Mouse (Mus musculus) midbrain, embryonic 13.5 days (tissue): ENCODE results near the gene Gli2. TPM values are rescaled to one million over a fixed set of nuclear protein-coding genes. Genes with fewer than 3 reads are reported as not detected.

Experiments used
- ATAC-seq: fragments of 200-750 bp; cut with Nextera tagmentation; 2 replicates; pipeline ENCODE4 v1.8.0; 2017; ENCODE audit warnings: mild to moderate bottlenecking, moderate TSS enrichment, moderate library complexity
- H3K27ac ChIP-seq: fragments of 300-500 bp; sonication (generic); 2 replicates; pipeline ENCODE4 v1.5.1; 2015; ENCODE audit warnings: inconsistent platforms, mild to moderate bottlenecking, moderate library complexity
- H3K27me3 ChIP-seq: fragments of 300-500 bp; sonication (generic); 2 replicates; pipeline ENCODE4 v1.6.1; 2015; ENCODE audit warnings: mild to moderate bottlenecking, inconsistent platforms
- H3K36me3 ChIP-seq: fragments of 300-500 bp; sonication (generic); 2 replicates; pipeline ENCODE4 v1.6.1; 2015; ENCODE audit warnings: mild to moderate bottlenecking, inconsistent platforms
- H3K4me1 ChIP-seq: fragments of 300-500 bp; sonication (generic); replicated peaks from 2 replicates; pipeline ENCODE4 v1.6.1; 2015; ENCODE audit warnings: inconsistent platforms
- H3K4me2 ChIP-seq: fragments of 300-500 bp; sonication (generic); replicated peaks from 2 replicates; pipeline ENCODE4 v1.6.1; 2015; ENCODE audit warnings: moderate library complexity, mild to moderate bottlenecking, inconsistent platforms
- H3K4me3 ChIP-seq: fragments of 300-500 bp; sonication (generic); replicated peaks from 2 replicates; pipeline ENCODE4 v1.5.1; 2015; ENCODE audit warnings: mild to moderate bottlenecking, inconsistent platforms
- H3K9ac ChIP-seq: fragments of 300-500 bp; sonication (generic); replicated peaks from 2 replicates; pipeline ENCODE4 v1.6.1; 2015; ENCODE audit warnings: mild to moderate bottlenecking, inconsistent platforms
- H3K9me3 ChIP-seq: fragments of 300-500 bp; sonication (generic); 2 replicates; pipeline ENCODE4 v1.6.1; 2016; ENCODE audit warnings: mild to moderate bottlenecking, inconsistent platforms
- WGBS: fragments of 180-500 bp; shearing (Covaris S2); methylation state at CpG from one replicate; pipeline ENCODE4 v1.1.7; 2015; 5-methylcytosine and 5-hydroxymethylcytosine counted together
- polyA plus RNA-seq: library from polyadenylated mRNA; unstranded; fragments of >200 nt; fragmentation: Nextera tagmentation; extraction: Ambion mirVana; gene quantifications from 2 replicates; pipeline ENCODE4 v1.2.1, GENCODE M21; 2015

Gli2 gene
- 2.9 and 3.9 TPM in 2 replicates for polyA plus RNA-seq

DNA sequence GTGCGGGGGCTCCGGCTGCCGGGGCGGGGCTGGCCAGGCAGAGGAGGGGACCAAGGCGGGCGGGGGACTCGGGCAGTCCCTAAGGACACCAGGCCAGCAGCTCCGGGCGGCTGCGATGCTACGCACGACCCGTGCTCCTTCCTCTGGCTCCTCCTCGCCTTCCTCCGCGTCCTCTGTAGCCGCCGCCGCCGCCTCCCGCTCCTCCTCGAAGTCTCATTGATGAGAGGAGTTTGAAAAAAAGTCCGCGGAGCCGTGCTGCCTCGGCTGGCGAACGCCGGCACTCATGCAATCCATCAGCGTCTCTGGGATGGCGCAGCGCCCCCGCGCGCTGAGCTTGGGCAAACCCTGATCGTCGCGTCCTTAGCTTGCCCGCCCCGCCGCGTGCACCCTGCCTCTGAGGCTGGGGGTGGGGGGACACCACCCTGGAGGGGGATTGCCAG is at the start of gene Gli2:
Gene Gli2 (minus strand): TSS at position 218 of the 440 bp plus-strand sequence.
- H3K9me3 ChIP-seq, result no peaks in the 10 kb centered on the region
- H3K4me1 ChIP-seq, result peaks cover 63% of the 10 kb centered on the region
- peaks cover 38% of the 10 kb centered on the region for H3K27me3 ChIP-seq
- peak; percentile 85 for ATAC-seq
- peak within 1 kb of the TSS; percentile 93 for H3K4me2 ChIP-seq
- H3K27ac ChIP-seq, result peak within 1 kb of the TSS; percentile 83
- WGBS, result under 1% methylated on average over 41 of the region's 42 CpGs
- H3K9ac ChIP-seq, result peak within 1 kb of the TSS; percentile 74
- H3K4me3 ChIP-seq, result peak within 1 kb of the TSS; percentile 57
- H3K36me3 ChIP-seq, result no peaks in the 10 kb centered on the region

- Histone ChIP-seq H3K4me2 (no peak overlapping the region), H3K27ac (no peak overlapping the region), H3K9ac (no peak overlapping the region), H3K9me3 (no peaks in the 10 kb centered on the region), H3K27me3 (peaks cover 3% of the 10 kb centered on the region; the same call in 1 of the 2 replicates), H3K4me3 (no peak overlapping the region), H3K36me3 (no peaks in the 10 kb centered on the region), H3K4me1 (no peaks in the 10 kb centered on the region)
- 69% methylated on average over 13 of the region's 13 CpGs for WGBS
- no peak for ATAC-seq
These were observed 44.6 kb upstream of the Gli2 start for GRCm38 (mm10) chr1:119097921-119098521.

DNA sequence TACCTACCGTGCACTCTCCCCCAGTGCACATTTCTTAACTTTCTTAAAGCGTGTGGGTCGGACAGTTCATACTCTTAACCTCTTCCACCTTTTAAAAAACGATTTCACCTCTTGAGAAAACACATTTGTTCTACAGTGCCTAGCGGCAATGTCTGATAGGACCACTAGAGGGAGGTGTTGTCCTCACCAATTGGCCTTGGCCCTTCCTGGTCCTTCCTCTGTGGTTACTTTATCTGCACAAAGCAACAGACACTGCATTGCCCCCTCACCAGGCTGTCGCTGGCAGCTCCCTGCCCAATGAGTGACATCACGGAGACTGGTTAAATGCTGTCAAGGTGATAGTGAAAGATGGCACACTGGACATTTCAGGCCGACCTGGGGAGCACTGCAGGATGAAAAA is 40.3 kb upstream of the Gli2 start:
- ATAC-seq, result peak; percentile 72
- WGBS, result 17% methylated on average over 8 of the region's 8 CpGs
- H3K9me3 ChIP-seq, result no peaks in the 10 kb centered on the region
- no peaks in the 10 kb centered on the region for H3K4me1 ChIP-seq
- no peak overlapping the region for H3K9ac ChIP-seq
- peaks cover 3% of the 10 kb centered on the region; the same call in 1 of the 2 replicates for H3K27me3 ChIP-seq
- no peaks in the 10 kb centered on the region for H3K36me3 ChIP-seq
- H3K27ac ChIP-seq, result no peak overlapping the region
- H3K4me3 ChIP-seq, result no peak overlapping the region
- no peak overlapping the region for H3K4me2 ChIP-seq

GRCm38 (mm10) chr1:119089887-119090620 is 36.6 kb upstream of the Gli2 start:
- H3K27me3 ChIP-seq, result no peaks in the 10 kb centered on the region; the same call in 1 of the 2 replicates
- H3K9me3 ChIP-seq, result no peaks in the 10 kb centered on the region
- 88% methylated on average over 18 of the region's 18 CpGs for WGBS
- ATAC-seq, result no peak
- no peaks in the 10 kb centered on the region for H3K36me3 ChIP-seq
- no peak overlapping the region for H3K9ac ChIP-seq
- H3K27ac ChIP-seq, result no peak overlapping the region
- no peaks in the 10 kb centered on the region for H3K4me1 ChIP-seq
- H3K4me2 ChIP-seq, result no peak overlapping the region
- H3K4me3 ChIP-seq, result no peak overlapping the region

DNA sequence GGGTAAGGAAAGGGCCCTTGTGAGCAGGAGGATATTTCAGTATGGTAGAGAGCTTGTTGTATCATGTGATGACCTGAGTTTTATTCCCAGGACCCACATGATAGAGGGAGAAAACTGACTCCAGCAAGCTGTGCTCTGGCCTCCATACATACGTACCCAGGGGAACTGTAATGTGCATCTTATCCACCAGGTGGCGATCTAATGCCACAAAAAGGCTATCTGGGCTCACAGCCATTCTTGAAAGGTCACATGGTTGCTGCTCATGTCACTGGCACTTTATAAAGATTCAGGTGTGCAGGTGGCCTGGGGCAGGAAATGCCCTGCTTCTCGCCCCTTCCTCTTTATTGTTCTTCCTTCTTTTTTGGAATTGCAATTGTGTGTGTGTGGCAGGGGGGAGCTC is 34.1 kb upstream of the Gli2 start:
- WGBS, result 8% methylated on average over 3 of the region's 3 CpGs
- no peaks in the 10 kb centered on the region for H3K9me3 ChIP-seq
- no peaks in the 10 kb centered on the region for H3K4me1 ChIP-seq
- peak; percentile 21 for ATAC-seq
- no peaks in the 10 kb centered on the region; the same call in 1 of the 2 replicates for H3K27me3 ChIP-seq
- H3K4me3 ChIP-seq, result no peak overlapping the region
- H3K9ac ChIP-seq, result no peak overlapping the region
- H3K4me2 ChIP-seq, result no peak overlapping the region
- no peak overlapping the region for H3K27ac ChIP-seq
- H3K36me3 ChIP-seq, result no peaks in the 10 kb centered on the region

DNA sequence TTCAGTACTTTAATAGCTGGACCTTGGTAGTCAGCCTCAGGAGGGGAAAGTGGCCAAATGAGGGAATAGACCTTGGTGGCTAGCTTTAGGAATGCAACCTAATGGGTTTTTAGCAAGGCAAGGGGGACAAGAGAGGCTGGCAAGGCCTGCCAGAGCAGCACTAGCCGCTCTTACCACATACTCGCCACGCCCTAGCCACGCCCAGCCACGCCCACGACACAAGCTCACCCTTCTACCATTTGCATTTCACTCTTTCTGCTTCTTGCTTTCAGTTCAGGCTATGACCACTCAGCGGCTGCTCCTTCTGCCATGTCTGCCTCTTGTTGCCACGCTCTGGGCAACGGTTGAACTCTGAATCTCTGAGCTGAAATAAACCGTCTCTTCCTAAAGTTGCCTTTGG is 32.4 kb upstream of the Gli2 start:
- Histone ChIP-seq H3K4me3 (no peak overlapping the region), H3K9ac (no peak overlapping the region), H3K4me2 (no peak overlapping the region), H3K27me3 (no peaks in the 10 kb centered on the region; the same call in 1 of the 2 replicates), H3K27ac (no peak overlapping the region), H3K9me3 (no peaks in the 10 kb centered on the region), H3K36me3 (no peaks in the 10 kb centered on the region), H3K4me1 (no peaks in the 10 kb centered on the region)
- ATAC-seq, result no peak
- 67% methylated on average over 10 of the region's 10 CpGs for WGBS

- Histone ChIP-seq H3K9ac (no peak overlapping the region), H3K27ac (no peak overlapping the region), H3K4me2 (no peak overlapping the region; the same call in 1 of the 2 replicates), H3K4me3 (no peak overlapping the region), H3K4me1 (no peaks in the 10 kb centered on the region), H3K9me3 (no peaks in the 10 kb centered on the region), H3K36me3 (no peaks in the 10 kb centered on the region), H3K27me3 (no peaks in the 10 kb centered on the region; the same call in 1 of the 2 replicates)
- 18% methylated on average over 10 of the region's 10 CpGs for WGBS
- ATAC-seq, result peak; percentile 75
These were observed 30.1 kb upstream of the Gli2 start for GRCm38 (mm10) chr1:119083468-119083921.

- no peak overlapping the region for H3K9ac ChIP-seq
- H3K9me3 ChIP-seq, result no peaks in the 10 kb centered on the region
- no peaks in the 10 kb centered on the region for H3K36me3 ChIP-seq
- no peak overlapping the region for H3K4me3 ChIP-seq
- H3K4me1 ChIP-seq, result no peaks in the 10 kb centered on the region
- H3K27ac ChIP-seq, result no peak overlapping the region
- ATAC-seq, result peak; percentile 62; the same call in 1 of the 2 replicates
- 48% methylated on average over 12 of the region's 12 CpGs for WGBS
- H3K4me2 ChIP-seq, result no peak overlapping the region
- no peaks in the 10 kb centered on the region; the same call in none of the 2 replicates for H3K27me3 ChIP-seq
These were observed 29.0 kb upstream of the Gli2 start for GRCm38 (mm10) chr1:119082231-119082991.

DNA sequence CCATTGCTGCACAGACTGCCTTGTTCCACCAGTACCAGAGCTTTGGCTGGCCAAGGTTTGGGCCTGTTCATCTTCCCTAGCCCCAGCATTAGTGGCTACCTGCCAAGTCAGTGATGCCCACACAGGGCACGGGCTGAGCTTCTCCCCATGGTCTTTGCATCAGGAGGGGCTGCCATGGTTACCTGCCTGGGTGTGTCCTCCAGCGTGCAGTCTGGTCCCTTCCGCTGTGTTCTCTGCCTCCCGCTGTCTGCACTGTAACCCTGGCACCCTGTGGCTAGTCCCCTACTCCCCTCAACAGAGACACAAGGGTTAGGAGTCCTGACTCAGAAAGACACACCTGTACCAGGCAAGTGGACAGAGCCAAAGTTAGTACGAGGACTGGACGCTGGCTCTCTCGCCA is 24.5 kb upstream of the Gli2 start:
- H3K9ac ChIP-seq, result no peak overlapping the region
- no peak overlapping the region for H3K4me3 ChIP-seq
- H3K27me3 ChIP-seq, result peaks cover 2% of the 10 kb centered on the region; the same call in 1 of the 2 replicates
- WGBS, result 80% methylated on average over 7 of the region's 7 CpGs
- ATAC-seq, result no peak
- no peaks in the 10 kb centered on the region for H3K36me3 ChIP-seq
- no peak overlapping the region for H3K27ac ChIP-seq
- no peaks in the 10 kb centered on the region for H3K4me1 ChIP-seq
- H3K9me3 ChIP-seq, result no peaks in the 10 kb centered on the region
- no peak overlapping the region for H3K4me2 ChIP-seq

- WGBS, result 79% methylated on average over 4 of the region's 4 CpGs
- H3K4me1 ChIP-seq, result no peaks in the 10 kb centered on the region
These were observed 22.9 kb upstream of the Gli2 start for GRCm38 (mm10) chr1:119076333-119076732.

GRCm38 (mm10) chr1:119075916-119076315 is 22.5 kb upstream of the Gli2 start:
- no peak overlapping the region for H3K4me3 ChIP-seq
- no peaks in the 10 kb centered on the region for H3K9me3 ChIP-seq
- WGBS, result 57% methylated on average over 3 of the region's 3 CpGs
- no peaks in the 10 kb centered on the region for H3K4me1 ChIP-seq
- H3K27me3 ChIP-seq, result peaks cover 2% of the 10 kb centered on the region; the same call in 1 of the 2 replicates
- H3K9ac ChIP-seq, result no peak overlapping the region
- no peak for ATAC-seq
- H3K27ac ChIP-seq, result no peak overlapping the region
- H3K4me2 ChIP-seq, result no peak overlapping the region
- H3K36me3 ChIP-seq, result no peaks in the 10 kb centered on the region

More at GRCm38 (mm10) chr1:119076333-119076732, 22.9 kb upstream of the Gli2 start:
- no peak overlapping the region for H3K4me2 ChIP-seq
- no peak overlapping the region for H3K27ac ChIP-seq
- no peak for ATAC-seq
- no peak overlapping the region for H3K4me3 ChIP-seq
- peaks cover 2% of the 10 kb centered on the region; the same call in 1 of the 2 replicates for H3K27me3 ChIP-seq
- no peaks in the 10 kb centered on the region for H3K36me3 ChIP-seq
- H3K9me3 ChIP-seq, result no peaks in the 10 kb centered on the region
- no peak overlapping the region for H3K9ac ChIP-seq
